Mouse (Mus musculus): ENCODE data around the gene Hist2h2bb. TPM values are rescaled to one million over a fixed set of nuclear protein-coding genes. Genes with fewer than 3 reads are reported as not detected.
A peak's percentile ranks its signal among the peaks of the same experiment; 100 is the strongest.
"Not testable (repeated sequence)": the region's sequence is repeated elsewhere in the genome, so short reads cannot be mapped to it uniquely, and the experiment has no call there.

Hist2h2bb gene
- total RNA-seq, 2 experiments from 2014 or later, result 102 to 120 TPM

- intact Hi-C loops (cut with DNase I), result loop anchor here (2.0 kb wide), 1 partner anchor 41 kb away; the partner anchor contains the start of genes Hist2h2ac and Hist2h2be
- no peak for DNase-seq (ENCODE audit: low spot score in 2 of 2)
These were observed 7.9 kb upstream of the Hist2h2bb start for GRCm38 (mm10) chr3:96261623-96262022.

GRCm38 (mm10) chr3:96262216-96262875 is 7.2 kb upstream of the Hist2h2bb start:
- peak; percentile 83 to 96 for DNase-seq (ENCODE audit: low spot score in 2 of 2)
- intact Hi-C loops (cut with DNase I), result loop anchor here (2.0 kb wide), 1 partner anchor 42 kb away; the partner anchor contains the start of genes Hist2h2ac and Hist2h2be

GRCm38 (mm10) chr3:96262979-96263550 is 6.5 kb upstream of the Hist2h2bb start, which contains the start of gene Hist2h4:
TSS of gene Hist2h4 (minus strand) at chr3:96263311.
- intact Hi-C loops (cut with DNase I), result loop anchor here (2.0 kb wide), 1 partner anchor 42 kb away; the partner anchor contains the start of genes Hist2h2ac and Hist2h2be
- peak; percentile 97 to 99 for DNase-seq (ENCODE audit: low spot score in 2 of 2)

GRCm38 (mm10) chr3:96263558-96264403 is 5.8 kb upstream of the Hist2h2bb start:
- intact Hi-C loops (cut with DNase I), result loop anchor here (2.0 kb wide), 1 partner anchor 43 kb away; the partner anchor contains the start of genes Hist2h2ac and Hist2h2be
- DNase-seq (ENCODE audit: low spot score in 2 of 2), result no peak

GRCm38 (mm10) chr3:96264404-96264949 is 5.1 kb upstream of the Hist2h2bb start:
- intact Hi-C loops (cut with DNase I), result no loop called here
- no peak for DNase-seq (ENCODE audit: low spot score in 2 of 2)

GRCm38 (mm10) chr3:96266132-96266710 is 3.3 kb upstream of the Hist2h2bb start:
- intact Hi-C loops (cut with DNase I), result no loop called here

GRCm38 (mm10) chr3:96267541-96267940 is 2.0 kb upstream of the Hist2h2bb start:
- intact Hi-C loops (cut with DNase I), result no loop called here

More at GRCm38 (mm10) chr3:96266132-96266710, 3.3 kb upstream of the Hist2h2bb start:
- DNase-seq (ENCODE audit: low spot score in 2 of 2), result no peak

GRCm38 (mm10) chr3:96268051-96268775 is 1.3 kb upstream of the Hist2h2bb start, which contains the start of gene Hist2h3b:
TSS of gene Hist2h3b (plus strand) at chr3:96268654.
- peak; percentile 85 to 94 for DNase-seq (ENCODE audit: low spot score in 2 of 2)
- intact Hi-C loops (cut with DNase I), result no loop called here

More at GRCm38 (mm10) chr3:96267541-96267940, 2.0 kb upstream of the Hist2h2bb start:
- no peak for DNase-seq (ENCODE audit: low spot score in 2 of 2)

- peak in 1 of 2 experiments; percentile 46 for DNase-seq (ENCODE audit: low spot score in 2 of 2)
- intact Hi-C loops (cut with DNase I), result not testable (repeated sequence)
These were observed 675 bp upstream of the Hist2h2bb start for GRCm38 (mm10) chr3:96268776-96269378.

GRCm38 (mm10) chr3:96273591-96274465 is 4.3 kb downstream of the Hist2h2bb start:
- intact Hi-C loops (cut with DNase I), result no loop called here
- no peak for DNase-seq (ENCODE audit: low spot score in 2 of 2)

- DNase-seq (ENCODE audit: low spot score in 2 of 2), result peak; percentile 36 to 71
- intact Hi-C loops (cut with DNase I), result loop anchor here (5.0 kb wide), 1 partner anchor 225 kb away; no protein-coding TSS in a partner anchor
These were observed 7.9 kb downstream of the Hist2h2bb start for GRCm38 (mm10) chr3:96277428-96277799.

GRCm38 (mm10) chr3:96277800-96278624 is 8.5 kb downstream of the Hist2h2bb start:
- DNase-seq (ENCODE audit: low spot score in 2 of 2), result peak; percentile 91 to 97
- intact Hi-C loops (cut with DNase I), result loop anchor here (5.0 kb wide), 1 partner anchor 224 kb away; no protein-coding TSS in a partner anchor

GRCm38 (mm10) chr3:96280660-96281059 is 11.1 kb downstream of the Hist2h2bb start:
- DNase-seq (ENCODE audit: low spot score in 2 of 2), result no peak
- intact Hi-C loops (cut with DNase I), result no loop called here

GRCm38 (mm10) chr3:96284457-96284856 is 14.9 kb downstream of the Hist2h2bb start:
- intact Hi-C loops (cut with DNase I), result loop anchor here (2.0 kb wide), 1 partner anchor 152 kb away; no protein-coding TSS in a partner anchor
- peak; percentile 44 to 59 for DNase-seq (ENCODE audit: low spot score in 2 of 2)

GRCm38 (mm10) chr3:96287334-96287733 is 17.8 kb downstream of the Hist2h2bb start:
- DNase-seq (ENCODE audit: low spot score in 2 of 2); intact Hi-C loops (cut with DNase I): not testable (repeated sequence)

- intact Hi-C loops (cut with DNase I), result no loop called here
- DNase-seq (ENCODE audit: low spot score in 2 of 2), result no peak
These were observed 19.6 kb downstream of the Hist2h2bb start for GRCm38 (mm10) chr3:96289201-96289600.
